Mouse (Mus musculus): Measurements from ENCODE around the gene Tnni3k. TPM values are rescaled to one million over a fixed set of nuclear protein-coding genes. Genes with fewer than 3 reads are reported as not detected.

Gene Tnni3k
- polyA plus RNA-seq, 1 experiment: 1.3 TPM

- H3K4me1 ChIP-seq (ENCODE audit: control insufficient read depth, insufficient read depth, low read length): no peaks in the 10 kb centered on the region
- TF ChIP-seq POLR2A (IDR thresholded peaks at IDR 0.05; ENCODE audit: borderline replicate concordance, extremely low read depth, low read depth, low read length) (no peak), CTCF (IDR thresholded peaks at IDR 0.05; ENCODE audit: insufficient read depth, low read length) (no peak)
- no peak overlapping the region for H3K4me3 ChIP-seq (replicated peaks; ENCODE audit: extremely low read depth, low read depth, low read length)
- no peak for DNase-seq
- 56% methylated on average over 9 of the region's 9 CpGs for WGBS
Observed at GRCm38 (mm10) chr3:154763374-154763773, 291.8 kb downstream of the Tnni3k start.

- Histone ChIP-seq H3K4me1 (ENCODE audit: control insufficient read depth, insufficient read depth, low read length) (no peaks in the 10 kb centered on the region), H3K4me3 (replicated peaks; ENCODE audit: extremely low read depth, low read depth, low read length) (no peak overlapping the region)
- TF ChIP-seq CTCF (IDR thresholded peaks at IDR 0.05; ENCODE audit: insufficient read depth, low read length) (no peak), POLR2A (IDR thresholded peaks at IDR 0.05; ENCODE audit: borderline replicate concordance, extremely low read depth, low read depth, low read length) (no peak)
- DNase-seq: no peak
- 74% methylated on average over 3 of the region's 3 CpGs for WGBS
Observed at GRCm38 (mm10) chr3:154761108-154761507, 294.1 kb downstream of the Tnni3k start.

GRCm38 (mm10) chr3:154758089-154758488, 297.1 kb downstream of the Tnni3k start:
- DNase-seq: no peak
- WGBS: 69% methylated on average over 3 of the region's 3 CpGs
- Histone ChIP-seq H3K4me3 (replicated peaks; ENCODE audit: extremely low read depth, low read depth, low read length) (no peak overlapping the region), H3K4me1 (ENCODE audit: control insufficient read depth, insufficient read depth, low read length) (no peaks in the 10 kb centered on the region)
- TF ChIP-seq POLR2A (IDR thresholded peaks at IDR 0.05; ENCODE audit: borderline replicate concordance, extremely low read depth, low read depth, low read length) (no peak), CTCF (IDR thresholded peaks at IDR 0.05; ENCODE audit: insufficient read depth, low read length) (no peak)

GRCm38 (mm10) chr3:154755225-154755624, 300.0 kb downstream of the Tnni3k start:
- no peak for DNase-seq
- WGBS: 87% methylated on average over 3 of the region's 3 CpGs
- TF ChIP-seq CTCF (IDR thresholded peaks at IDR 0.05; ENCODE audit: insufficient read depth, low read length) (no peak), POLR2A (IDR thresholded peaks at IDR 0.05; ENCODE audit: borderline replicate concordance, extremely low read depth, low read depth, low read length) (no peak)
- no peaks in the 10 kb centered on the region for H3K4me1 ChIP-seq (ENCODE audit: control insufficient read depth, insufficient read depth, low read length)
- no peak overlapping the region for H3K4me3 ChIP-seq (replicated peaks; ENCODE audit: extremely low read depth, low read depth, low read length)

- Histone ChIP-seq H3K4me3 (replicated peaks; ENCODE audit: extremely low read depth, low read depth, low read length) (no peak overlapping the region), H3K4me1 (ENCODE audit: control insufficient read depth, insufficient read depth, low read length) (no peaks in the 10 kb centered on the region)
- WGBS: 25% methylated on average over 3 of the region's 3 CpGs
- DNase-seq: no peak
- TF ChIP-seq POLR2A (IDR thresholded peaks at IDR 0.05; ENCODE audit: borderline replicate concordance, extremely low read depth, low read depth, low read length): no peak
- TF ChIP-seq CTCF (IDR thresholded peaks at IDR 0.05; ENCODE audit: insufficient read depth, low read length): no peak
Observed at GRCm38 (mm10) chr3:154754505-154754904, 300.7 kb downstream of the Tnni3k start.

- 91% methylated on average over 2 of the region's 2 CpGs for WGBS
- TF ChIP-seq CTCF (IDR thresholded peaks at IDR 0.05; ENCODE audit: insufficient read depth, low read length): no peak
- no peaks in the 10 kb centered on the region for H3K4me1 ChIP-seq (ENCODE audit: control insufficient read depth, insufficient read depth, low read length)
- H3K4me3 ChIP-seq (replicated peaks; ENCODE audit: extremely low read depth, low read depth, low read length): no peak overlapping the region
- no peak for DNase-seq
Observed at GRCm38 (mm10) chr3:154744317-154744716, 310.9 kb downstream of the Tnni3k start.

GRCm38 (mm10) chr3:154742927-154743326, 312.3 kb downstream of the Tnni3k start:
- 64% methylated on average over 5 of the region's 5 CpGs for WGBS
- Histone ChIP-seq H3K4me1 (ENCODE audit: control insufficient read depth, insufficient read depth, low read length) (no peaks in the 10 kb centered on the region), H3K4me3 (replicated peaks; ENCODE audit: extremely low read depth, low read depth, low read length) (no peak overlapping the region)
- TF ChIP-seq POLR2A (IDR thresholded peaks at IDR 0.05; ENCODE audit: borderline replicate concordance, extremely low read depth, low read depth, low read length) (no peak), CTCF (IDR thresholded peaks at IDR 0.05; ENCODE audit: insufficient read depth, low read length) (no peak)
- no peak for DNase-seq

- 65% methylated on average over 5 of the region's 5 CpGs for WGBS
- no peak overlapping the region for H3K4me3 ChIP-seq (replicated peaks; ENCODE audit: extremely low read depth, low read depth, low read length)
- TF ChIP-seq CTCF (IDR thresholded peaks at IDR 0.05; ENCODE audit: insufficient read depth, low read length): no peak
- TF ChIP-seq POLR2A (IDR thresholded peaks at IDR 0.05; ENCODE audit: borderline replicate concordance, extremely low read depth, low read depth, low read length): no peak
- H3K4me1 ChIP-seq (ENCODE audit: control insufficient read depth, insufficient read depth, low read length): no peaks in the 10 kb centered on the region
- DNase-seq: no peak
Observed at GRCm38 (mm10) chr3:154741496-154741895, 313.7 kb downstream of the Tnni3k start.

Other genes starting within 250 kb of the Tnni3k start
- gene Fpgt, start 38.0 kb upstream of the Tnni3k start, polyA plus RNA-seq (2012; rRNA removed): 8.2 and 13.0 TPM in 2 replicates
- 0.22 and 0.34 TPM in 2 replicates for gene Lrriq3, start 38.0 kb upstream of the Tnni3k start, polyA plus RNA-seq (2012; rRNA removed)

Data from lung, adult 2 months (tissue).